Mouse (Mus musculus): ENCODE data around the gene Actr5. TPM values are rescaled to one million over a fixed set of nuclear protein-coding genes. Genes with fewer than 3 reads are reported as not detected.
A peak's percentile ranks its signal among the peaks of the same experiment; 100 is the strongest.

Actr5 gene
- polyA plus RNA-seq, 1 experiment from 2014 or later, result 5.6 TPM

DNA sequence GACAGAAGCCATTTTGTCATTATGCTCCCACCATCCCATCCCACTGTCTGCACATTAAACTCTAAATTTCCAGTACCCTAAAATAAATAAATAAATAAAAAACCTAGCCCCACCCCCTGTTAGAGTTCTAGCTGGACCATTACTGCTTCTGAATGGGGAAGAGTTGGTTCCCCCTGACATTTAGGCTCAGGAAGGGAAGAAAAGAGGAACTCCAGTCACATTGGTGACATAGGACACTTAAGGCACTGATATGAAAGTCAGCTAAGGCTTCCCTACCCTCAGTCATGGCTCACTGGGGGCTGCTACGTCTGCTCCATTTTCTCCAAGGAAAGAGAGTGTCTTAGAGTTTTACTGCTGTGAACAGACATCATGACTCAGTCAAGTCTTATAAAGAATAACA is 27.9 kb upstream of the Actr5 start:
- Histone ChIP-seq H3K27me3 (ENCODE audit: control insufficient read depth, insufficient read depth, low read length) (peaks cover 32% of the 10 kb centered on the region), H3K4me2 (ENCODE audit: low read depth, low read length) (no peak overlapping the region), H3K9ac (ENCODE audit: low read length) (no peak overlapping the region), H3K27ac (ENCODE audit: low read length) (no peak overlapping the region), H3K9me3 (replicated peaks; ENCODE audit: control insufficient read depth, low read length) (no peaks in the 10 kb centered on the region), H3K4me3 (ENCODE audit: low read length) (no peak overlapping the region), H3K36me3 (ENCODE audit: control insufficient read depth, insufficient read depth) (no peaks in the 10 kb centered on the region), H3K4me1 (ENCODE audit: control insufficient read depth, insufficient read depth, low read length) (no peaks in the 10 kb centered on the region)
- WGBS, result 41% methylated on average over 1 of the region's 1 CpGs
- no peak for ATAC-seq (replicated peaks; ENCODE audit: extremely low read depth, insufficient read depth, low FRiP score)

DNA sequence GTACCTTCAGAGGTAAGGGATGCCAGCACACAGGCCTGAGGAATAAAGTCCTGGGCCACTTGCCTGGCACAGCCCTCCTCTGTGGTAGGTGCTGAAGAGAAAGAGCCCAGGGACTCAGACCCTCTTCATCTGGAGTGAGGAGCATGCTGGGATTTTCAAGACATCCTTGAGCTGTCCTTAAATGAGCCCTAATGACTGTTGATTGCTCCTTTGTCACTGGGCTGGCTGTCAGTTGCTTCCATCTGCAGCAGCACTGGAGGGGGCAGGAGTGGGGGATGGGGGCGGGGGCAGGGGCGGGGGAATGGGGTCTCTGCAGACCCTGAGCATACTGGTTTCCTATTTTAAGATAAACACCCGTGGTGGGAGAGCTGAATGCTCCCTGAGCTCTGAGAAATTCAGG is 24.2 kb upstream of the Actr5 start:
- WGBS, result 20% methylated on average over 3 of the region's 3 CpGs
- no peak for ATAC-seq (replicated peaks; ENCODE audit: extremely low read depth, insufficient read depth, low FRiP score)
- H3K36me3 ChIP-seq (ENCODE audit: control insufficient read depth, insufficient read depth), result no peaks in the 10 kb centered on the region
- no peak overlapping the region for H3K4me3 ChIP-seq (ENCODE audit: low read length)
- H3K27ac ChIP-seq (ENCODE audit: low read length), result no peak overlapping the region
- H3K4me1 ChIP-seq (ENCODE audit: control insufficient read depth, insufficient read depth, low read length), result no peaks in the 10 kb centered on the region
- H3K9me3 ChIP-seq (replicated peaks; ENCODE audit: control insufficient read depth, low read length), result no peaks in the 10 kb centered on the region
- no peak overlapping the region for H3K9ac ChIP-seq (ENCODE audit: low read length)
- no peak overlapping the region for H3K4me2 ChIP-seq (ENCODE audit: low read depth, low read length)
- H3K27me3 ChIP-seq (ENCODE audit: control insufficient read depth, insufficient read depth, low read length), result peaks cover 45% of the 10 kb centered on the region

DNA sequence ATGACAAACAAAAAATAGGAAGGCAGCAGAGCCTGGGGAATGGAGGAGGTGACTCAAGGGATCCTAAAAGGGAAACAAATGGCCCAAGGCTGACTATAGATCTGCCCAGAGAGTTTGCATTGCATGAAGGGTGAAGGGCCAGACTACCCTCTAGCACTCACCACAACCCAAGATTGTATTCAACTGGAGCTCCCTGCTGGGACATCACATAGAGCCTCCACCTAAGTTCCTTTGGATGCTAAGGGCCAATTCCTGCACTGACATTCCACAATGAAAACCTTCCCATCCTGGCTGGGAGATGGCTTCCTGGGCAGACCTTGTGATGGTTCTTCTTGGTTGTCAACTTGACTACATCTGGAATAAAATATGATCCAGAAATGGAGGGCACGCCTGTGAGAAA is 23.4 kb upstream of the Actr5 start:
- Histone ChIP-seq H3K4me1 (ENCODE audit: control insufficient read depth, insufficient read depth, low read length) (no peaks in the 10 kb centered on the region), H3K9ac (ENCODE audit: low read length) (no peak overlapping the region), H3K4me3 (ENCODE audit: low read length) (no peak overlapping the region), H3K4me2 (ENCODE audit: low read depth, low read length) (no peak overlapping the region), H3K9me3 (replicated peaks; ENCODE audit: control insufficient read depth, low read length) (no peaks in the 10 kb centered on the region), H3K27me3 (ENCODE audit: control insufficient read depth, insufficient read depth, low read length) (peaks cover 45% of the 10 kb centered on the region), H3K27ac (ENCODE audit: low read length) (no peak overlapping the region), H3K36me3 (ENCODE audit: control insufficient read depth, insufficient read depth) (no peaks in the 10 kb centered on the region)
- ATAC-seq (replicated peaks; ENCODE audit: extremely low read depth, insufficient read depth, low FRiP score), result no peak
- WGBS, result 68% methylated on average over 1 of the region's 1 CpGs

DNA sequence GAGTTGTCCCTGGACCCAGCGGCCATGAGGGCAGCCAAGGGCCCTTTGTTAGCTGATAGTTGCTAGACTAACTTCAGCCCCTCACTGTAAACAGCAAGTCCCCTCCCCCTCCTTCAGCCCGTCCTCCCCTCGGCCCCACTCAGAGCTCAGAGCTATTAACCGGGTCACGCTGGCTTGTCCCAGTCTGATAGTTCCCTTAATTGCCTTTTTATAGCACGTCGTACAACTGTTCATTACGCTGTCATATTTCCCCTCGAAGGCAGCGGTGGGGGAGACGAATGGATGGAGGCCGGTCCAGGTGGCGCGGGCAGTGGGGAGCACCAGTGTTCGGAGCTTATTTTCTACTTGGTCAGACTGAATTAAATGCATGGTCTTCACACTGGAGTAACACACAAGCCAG is 22.0 kb upstream of the Actr5 start:
- no peak for ATAC-seq (replicated peaks; ENCODE audit: extremely low read depth, insufficient read depth, low FRiP score)

DNA sequence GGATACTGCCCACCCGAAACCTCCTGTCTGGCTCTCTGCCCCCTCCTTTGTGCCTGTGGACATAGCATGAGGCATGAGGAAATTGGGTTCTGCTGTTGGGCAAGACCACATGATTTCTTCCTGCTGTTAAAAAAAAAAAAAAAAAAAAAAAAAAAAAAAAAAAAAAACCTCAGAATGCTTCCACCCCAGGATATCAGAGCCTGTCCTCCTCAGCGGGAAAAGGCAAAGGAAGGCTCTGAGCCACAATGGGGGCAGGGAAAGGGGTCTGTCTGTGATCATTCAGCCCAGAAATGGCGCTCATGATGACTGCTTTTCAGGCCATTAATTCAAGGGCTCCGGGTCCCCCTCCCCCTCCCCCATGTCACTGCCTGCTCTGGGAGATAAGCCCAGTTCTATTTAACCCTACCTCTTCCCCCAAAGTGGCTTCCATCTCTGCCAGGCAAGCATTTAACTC is 18.1 kb upstream of the Actr5 start:
- no peaks in the 10 kb centered on the region for H3K36me3 ChIP-seq (ENCODE audit: control insufficient read depth, insufficient read depth)
- no peak overlapping the region for H3K27ac ChIP-seq (ENCODE audit: low read length)
- no peak overlapping the region for H3K4me2 ChIP-seq (ENCODE audit: low read depth, low read length)
- WGBS, result 10% methylated on average over 4 of the region's 4 CpGs
- peaks cover 75% of the 10 kb centered on the region for H3K27me3 ChIP-seq (ENCODE audit: control insufficient read depth, insufficient read depth, low read length)
- no peak overlapping the region for H3K4me3 ChIP-seq (ENCODE audit: low read length)
- 0 out of 2 replicates have a peak, but pooled peaks cover 2% of the 10 kb centered on the region for H3K4me1 ChIP-seq (ENCODE audit: control insufficient read depth, insufficient read depth, low read length)
- ATAC-seq (replicated peaks; ENCODE audit: extremely low read depth, insufficient read depth, low FRiP score), result no peak
- H3K9ac ChIP-seq (ENCODE audit: low read length), result no peak overlapping the region
- no peaks in the 10 kb centered on the region for H3K9me3 ChIP-seq (replicated peaks; ENCODE audit: control insufficient read depth, low read length)

More for the DNA sequence above, 22.0 kb upstream of the Actr5 start:
- Histone ChIP-seq H3K4me1 (ENCODE audit: control insufficient read depth, insufficient read depth, low read length) (no peaks in the 10 kb centered on the region), H3K9ac (ENCODE audit: low read length) (no peak overlapping the region), H3K36me3 (ENCODE audit: control insufficient read depth, insufficient read depth) (no peaks in the 10 kb centered on the region), H3K27me3 (ENCODE audit: control insufficient read depth, insufficient read depth, low read length) (peaks cover 58% of the 10 kb centered on the region), H3K4me3 (ENCODE audit: low read length) (no peak overlapping the region), H3K9me3 (replicated peaks; ENCODE audit: control insufficient read depth, low read length) (no peaks in the 10 kb centered on the region), H3K4me2 (ENCODE audit: low read depth, low read length) (no peak overlapping the region), H3K27ac (ENCODE audit: low read length) (no peak overlapping the region)
- WGBS, result 37% methylated on average over 15 of the region's 15 CpGs

DNA sequence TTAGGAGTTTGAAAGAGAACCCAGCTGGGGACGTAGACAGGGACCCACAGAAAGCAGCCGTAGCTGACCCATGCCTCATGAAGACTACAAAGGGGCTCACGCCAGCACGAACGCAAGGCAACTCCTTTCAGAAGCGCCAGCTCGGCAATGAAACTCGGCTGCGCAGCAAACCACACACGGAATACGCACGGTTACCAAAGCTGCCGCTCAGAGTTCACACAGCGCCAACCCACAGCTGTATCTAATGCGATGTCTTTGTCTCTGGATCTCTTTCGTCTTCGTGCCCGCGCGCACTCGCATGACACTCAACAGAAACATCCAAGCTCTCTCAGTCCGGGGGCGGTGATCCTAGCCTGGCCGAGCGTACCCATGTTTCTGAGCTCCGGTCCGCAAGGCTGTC is 15.0 kb upstream of the Actr5 start:
- no peaks in the 10 kb centered on the region for H3K9me3 ChIP-seq (replicated peaks; ENCODE audit: control insufficient read depth, low read length)
- no peak overlapping the region for H3K27ac ChIP-seq (ENCODE audit: low read length)
- 0 out of 2 replicates have a peak, but pooled peaks cover 2% of the 10 kb centered on the region for H3K4me1 ChIP-seq (ENCODE audit: control insufficient read depth, insufficient read depth, low read length)
- H3K4me2 ChIP-seq (ENCODE audit: low read depth, low read length), result no peak overlapping the region
- H3K27me3 ChIP-seq (ENCODE audit: control insufficient read depth, insufficient read depth, low read length), result peaks cover 93% of the 10 kb centered on the region
- H3K4me3 ChIP-seq (ENCODE audit: low read length), result 0 out of 2 replicates have a peak overlapping the region, but pooled peaks have one; percentile 5
- 1% methylated on average over 27 of the region's 27 CpGs for WGBS
- no peak for ATAC-seq (replicated peaks; ENCODE audit: extremely low read depth, insufficient read depth, low FRiP score)
- H3K9ac ChIP-seq (ENCODE audit: low read length), result no peak overlapping the region
- no peaks in the 10 kb centered on the region for H3K36me3 ChIP-seq (ENCODE audit: control insufficient read depth, insufficient read depth)

DNA sequence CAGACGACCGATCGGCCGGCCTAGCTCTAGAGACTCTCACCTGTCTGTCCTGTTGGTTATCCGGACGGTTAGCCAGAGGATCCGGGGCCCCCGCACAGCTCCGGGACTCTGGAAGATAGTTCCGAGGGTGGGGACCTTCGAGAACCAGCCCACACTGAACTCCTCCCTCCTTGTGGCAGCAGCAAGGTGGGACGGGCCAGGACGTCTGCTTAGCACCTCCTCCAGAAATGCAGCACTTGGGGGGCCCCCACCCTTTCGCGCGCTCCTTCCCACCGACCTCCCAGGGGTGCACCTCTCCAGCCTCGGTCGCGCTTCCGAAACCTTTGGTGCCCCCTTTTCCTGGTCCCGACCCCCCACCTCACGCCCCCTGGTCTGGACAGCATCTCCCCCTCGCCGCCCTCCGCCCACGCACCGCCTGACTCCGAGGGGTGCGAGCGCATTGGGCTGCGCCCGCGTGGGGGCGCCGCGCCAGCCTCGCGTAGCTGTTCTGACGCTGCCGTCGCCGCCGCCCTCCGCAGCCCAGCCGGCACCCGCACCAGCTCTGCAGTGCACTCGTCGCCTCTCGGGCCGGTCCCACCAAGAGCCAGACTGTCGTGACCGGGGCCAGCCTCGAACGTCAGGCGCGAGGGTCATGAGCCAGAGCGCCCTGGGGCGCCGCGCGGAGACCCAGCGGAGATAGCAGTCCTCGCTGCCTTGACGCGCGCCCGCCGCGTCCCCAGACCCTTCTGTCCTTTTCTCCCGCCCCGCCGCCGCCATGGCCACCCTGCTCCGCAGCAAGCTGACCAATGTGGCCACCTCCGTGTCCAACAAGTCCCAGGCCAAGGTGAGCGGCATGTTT is 14.0 kb upstream of the Actr5 start, which contains the start of gene Slc32a1:
Gene Slc32a1, plus strand, starts transcription at position 280 of the 838 bp plus-strand sequence.
- peaks cover 97% of the 10 kb centered on the region for H3K27me3 ChIP-seq (ENCODE audit: control insufficient read depth, insufficient read depth, low read length)
- no peaks in the 10 kb centered on the region for H3K9me3 ChIP-seq (replicated peaks; ENCODE audit: control insufficient read depth, low read length)
- no peak within 1 kb of the TSS for H3K9ac ChIP-seq (ENCODE audit: low read length)
- peak within 1 kb of the TSS; percentile 25 for H3K4me2 ChIP-seq (ENCODE audit: low read depth, low read length)
- no peak for ATAC-seq (replicated peaks; ENCODE audit: extremely low read depth, insufficient read depth, low FRiP score)
- no peaks in the 10 kb centered on the region for H3K36me3 ChIP-seq (ENCODE audit: control insufficient read depth, insufficient read depth)
- H3K4me3 ChIP-seq (ENCODE audit: low read length), result peak within 1 kb of the TSS; percentile 24
- H3K4me1 ChIP-seq (ENCODE audit: control insufficient read depth, insufficient read depth, low read length), result 0 out of 2 replicates have a peak, but pooled peaks cover 2% of the 10 kb centered on the region
- no peak within 1 kb of the TSS for H3K27ac ChIP-seq (ENCODE audit: low read length)
- WGBS, result under 1% methylated on average over 77 of the region's 77 CpGs

DNA sequence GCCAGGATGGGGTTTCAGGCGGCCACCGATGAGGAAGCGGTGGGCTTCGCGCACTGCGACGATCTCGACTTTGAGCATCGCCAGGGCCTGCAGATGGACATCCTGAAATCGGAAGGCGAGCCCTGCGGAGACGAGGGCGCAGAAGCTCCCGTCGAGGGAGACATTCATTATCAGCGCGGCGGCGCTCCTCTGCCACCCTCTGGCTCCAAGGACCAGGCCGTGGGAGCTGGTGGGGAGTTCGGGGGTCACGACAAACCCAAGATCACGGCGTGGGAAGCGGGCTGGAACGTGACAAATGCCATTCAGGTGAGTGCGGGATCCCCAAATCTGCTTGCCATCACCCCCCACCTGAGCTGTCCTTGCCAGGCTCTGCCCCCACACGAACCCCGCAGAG is 13.4 kb upstream of the Actr5 start:
- H3K27me3 ChIP-seq (ENCODE audit: control insufficient read depth, insufficient read depth, low read length), result peaks cover 96% of the 10 kb centered on the region
- H3K9ac ChIP-seq (ENCODE audit: low read length), result no peak overlapping the region
- WGBS, result under 1% methylated on average over 30 of the region's 30 CpGs
- peak overlapping the region; percentile 24; the same call in 1 of the 2 replicates for H3K4me3 ChIP-seq (ENCODE audit: low read length)
- H3K4me1 ChIP-seq (ENCODE audit: control insufficient read depth, insufficient read depth, low read length), result 0 out of 2 replicates have a peak, but pooled peaks cover 2% of the 10 kb centered on the region
- peak overlapping the region; percentile 25; the same call in 1 of the 2 replicates for H3K4me2 ChIP-seq (ENCODE audit: low read depth, low read length)
- H3K27ac ChIP-seq (ENCODE audit: low read length), result no peak overlapping the region
- ATAC-seq (replicated peaks; ENCODE audit: extremely low read depth, insufficient read depth, low FRiP score), result no peak
- no peaks in the 10 kb centered on the region for H3K36me3 ChIP-seq (ENCODE audit: control insufficient read depth, insufficient read depth)
- no peaks in the 10 kb centered on the region for H3K9me3 ChIP-seq (replicated peaks; ENCODE audit: control insufficient read depth, low read length)

All from heart, embryonic 16.5 days (tissue).